Mouse (Mus musculus) G1E (cell line): ENCODE data around the gene Zbtb42.

Source experiments
- CTCF ChIP-seq: IDR thresholded peaks from 2 replicates; pipeline ENCODE4 v1.5.1; 2012; ENCODE audit warnings: low read depth, low read length, inconsistent platforms, mixed read lengths
- POLR2AphosphoS5 ChIP-seq: IDR thresholded peaks from 2 replicates; pipeline ENCODE4 v1.6.1; 2012; ENCODE audit warnings: low read depth, low read length, inconsistent platforms; ENCODE audit not compliant: insufficient replicate concordance

DNA sequence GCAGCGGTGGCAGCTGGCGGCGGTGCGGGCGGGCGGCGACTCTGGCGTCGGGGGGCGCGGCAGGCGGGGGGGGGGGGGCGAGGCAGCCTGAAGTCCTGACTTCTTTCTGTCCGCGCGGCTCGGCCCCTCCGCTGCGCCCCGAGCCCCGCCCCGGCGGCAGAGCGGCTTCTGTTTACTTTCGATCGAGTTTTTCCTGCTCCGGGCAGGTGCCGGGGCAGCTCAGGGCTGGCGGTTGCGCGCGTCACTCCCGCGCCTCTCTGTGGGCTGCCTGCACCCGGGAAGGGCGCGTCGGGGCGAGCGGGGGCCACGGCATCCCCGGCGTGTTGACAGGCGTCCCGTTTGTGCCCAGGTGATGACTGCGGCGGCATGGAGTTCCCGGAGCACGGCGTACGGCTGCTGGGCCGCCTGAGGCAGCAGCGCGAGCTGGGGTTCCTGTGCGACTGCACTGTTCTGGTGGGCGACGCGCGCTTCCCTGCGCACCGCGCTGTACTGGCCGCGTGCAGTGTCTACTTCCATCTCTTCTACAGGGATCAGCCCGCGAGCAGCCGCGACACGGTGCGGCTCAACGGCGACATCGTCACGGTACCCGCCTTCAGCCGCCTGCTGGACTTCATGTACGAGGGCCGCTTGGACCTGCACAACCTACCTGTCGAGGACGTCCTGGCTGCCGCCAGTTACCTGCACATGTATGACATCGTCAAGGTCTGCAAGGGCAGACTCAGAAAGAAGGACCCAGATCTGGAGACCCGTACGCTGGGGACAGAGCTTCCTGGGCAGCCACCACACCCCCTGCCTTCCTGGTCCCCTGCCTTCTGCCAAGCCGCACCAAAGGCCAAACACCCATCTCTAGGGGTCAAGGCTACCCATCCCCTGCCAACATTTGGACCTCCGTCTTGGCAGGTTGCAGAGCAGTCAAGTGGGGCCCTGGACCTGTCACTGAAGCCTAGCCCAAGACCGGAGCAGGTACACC lies 684 bp downstream of the Zbtb42 start:
- TF ChIP-seq CTCF, result no peak
- TF ChIP-seq POLR2AphosphoS5, result no peak
